Mouse (Mus musculus): ENCODE data around the gene Stx8. TPM values are rescaled to one million over a fixed set of nuclear protein-coding genes. Genes with fewer than 3 reads are reported as not detected.

The Stx8 gene
- polyA plus RNA-seq, 1 experiment from 2014 or later = 74.2 TPM

DNA sequence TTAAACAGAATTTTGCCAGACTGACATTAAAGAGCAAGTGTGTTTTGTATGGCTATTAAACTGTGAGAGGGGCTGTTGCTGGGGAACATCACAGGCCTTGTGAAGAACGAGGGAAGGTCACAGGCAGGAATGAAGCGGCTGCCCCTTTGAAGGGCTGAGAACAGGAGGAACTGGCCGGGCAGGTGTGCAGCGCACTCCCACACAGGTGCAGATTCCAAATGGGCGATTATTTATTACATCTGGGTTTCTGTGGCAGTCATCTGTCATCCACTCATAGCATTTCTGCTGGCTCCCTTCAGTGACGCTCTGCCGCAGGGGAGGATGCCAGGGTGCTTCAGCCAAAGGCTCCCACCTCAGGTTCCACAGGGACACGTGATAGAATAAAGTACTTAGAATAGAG is 170.7 kb downstream of the Stx8 start:
- ATAC-seq (ENCODE audit: low read depth) = no peak
- WGBS = 80% methylated on average over 8 of the region's 8 CpGs

DNA sequence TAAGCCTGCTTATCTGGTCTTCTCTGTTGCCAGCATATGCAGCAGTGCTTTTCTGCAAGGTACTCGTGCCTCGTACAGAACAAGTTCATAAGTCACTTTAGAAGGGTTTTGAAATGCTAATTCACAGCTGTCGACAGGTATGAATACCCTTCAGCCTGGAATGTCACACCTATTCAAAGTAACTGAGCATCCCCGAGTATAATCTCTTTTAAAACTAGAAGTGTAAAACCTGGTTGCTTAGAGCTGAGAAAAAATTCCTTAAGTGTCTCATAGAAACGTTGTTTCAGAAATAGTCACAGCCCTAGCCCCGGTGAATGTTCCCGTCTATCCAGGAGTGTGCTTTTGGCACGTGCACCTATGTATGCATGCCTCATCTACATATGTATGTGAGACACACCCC is 176.3 kb downstream of the Stx8 start:
- ATAC-seq (ENCODE audit: low read depth) = no peak

More for the DNA sequence above, 170.7 kb downstream of the Stx8 start:
- H3K9me3 ChIP-seq = no peaks in the 10 kb centered on the region
- no peaks in the 10 kb centered on the region for H3K36me3 ChIP-seq
- H3K27ac ChIP-seq (replicated peaks) = no peak overlapping the region
- H3K4me2 ChIP-seq = no peak overlapping the region
- H3K27me3 ChIP-seq = no peaks in the 10 kb centered on the region; the same call in 1 of the 2 replicates
- H3K4me1 ChIP-seq (replicated peaks) = peaks cover 14% of the 10 kb centered on the region; the same call in 1 of the 2 replicates
- no peak overlapping the region for H3K9ac ChIP-seq
- no peak overlapping the region for H3K4me3 ChIP-seq

DNA sequence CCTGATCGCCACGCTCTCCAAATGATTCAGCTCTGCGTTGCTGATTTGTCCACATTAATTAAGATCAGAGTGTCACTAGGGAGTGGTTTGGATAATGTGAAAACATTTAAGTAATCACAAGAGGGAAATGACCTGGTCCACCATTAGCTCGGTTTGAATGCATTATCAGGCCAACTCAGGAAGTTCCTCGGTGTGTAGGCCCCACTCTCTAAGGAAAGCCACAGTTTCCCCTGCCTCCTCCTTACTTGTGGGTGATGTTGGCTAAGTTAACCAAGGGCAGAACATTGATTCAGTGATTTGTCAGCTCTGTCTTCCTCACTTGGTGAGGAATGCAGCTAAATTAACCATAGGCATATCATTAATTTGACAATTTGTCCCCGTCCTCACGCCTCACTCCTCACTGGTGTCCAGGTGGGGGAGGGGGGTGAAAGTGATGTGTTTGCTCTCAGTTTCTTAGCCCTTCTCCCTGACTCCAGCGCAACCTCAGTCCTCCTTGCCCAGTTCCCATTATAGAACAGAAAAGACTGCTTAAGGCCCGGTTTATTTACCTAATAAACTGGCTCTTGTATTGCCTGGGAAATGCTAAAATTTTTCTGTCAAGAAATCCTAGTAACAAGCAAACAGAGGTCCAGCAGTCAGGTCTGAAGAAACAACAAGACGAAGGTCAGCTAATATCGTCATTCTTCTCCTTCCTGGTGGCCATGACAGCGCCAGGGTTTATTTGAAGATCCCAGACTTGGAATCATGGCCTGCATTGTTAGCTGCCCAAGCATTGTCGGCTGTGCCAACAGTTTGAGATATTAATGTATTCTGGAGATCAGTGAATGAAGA is 178.5 kb downstream of the Stx8 start:
- peak overlapping the region; percentile 95 for H3K27ac ChIP-seq (replicated peaks)
- no peaks in the 10 kb centered on the region for H3K36me3 ChIP-seq
- H3K4me1 ChIP-seq (replicated peaks) = peaks cover 64% of the 10 kb centered on the region
- peak; percentile 9; the same call in 1 of the 2 replicates for ATAC-seq (ENCODE audit: low read depth)
- H3K9me3 ChIP-seq = no peaks in the 10 kb centered on the region
- H3K4me2 ChIP-seq = peak overlapping the region; percentile 32; the same call in 1 of the 2 replicates
- 20% methylated on average over 13 of the region's 13 CpGs for WGBS
- H3K4me3 ChIP-seq = no peak overlapping the region
- peak overlapping the region; percentile 27 for H3K9ac ChIP-seq
- peaks cover 7% of the 10 kb centered on the region for H3K27me3 ChIP-seq

More for the DNA sequence above, 176.3 kb downstream of the Stx8 start:
- Histone ChIP-seq H3K4me2 (no peak overlapping the region), H3K9ac (no peak overlapping the region), H3K36me3 (no peaks in the 10 kb centered on the region), H3K4me1 (replicated peaks) (peaks cover 43% of the 10 kb centered on the region), H3K27me3 (no peaks in the 10 kb centered on the region; the same call in 1 of the 2 replicates), H3K27ac (replicated peaks) (no peak overlapping the region), H3K4me3 (no peak overlapping the region), H3K9me3 (no peaks in the 10 kb centered on the region)
- WGBS = 32% methylated on average over 8 of the region's 8 CpGs

DNA sequence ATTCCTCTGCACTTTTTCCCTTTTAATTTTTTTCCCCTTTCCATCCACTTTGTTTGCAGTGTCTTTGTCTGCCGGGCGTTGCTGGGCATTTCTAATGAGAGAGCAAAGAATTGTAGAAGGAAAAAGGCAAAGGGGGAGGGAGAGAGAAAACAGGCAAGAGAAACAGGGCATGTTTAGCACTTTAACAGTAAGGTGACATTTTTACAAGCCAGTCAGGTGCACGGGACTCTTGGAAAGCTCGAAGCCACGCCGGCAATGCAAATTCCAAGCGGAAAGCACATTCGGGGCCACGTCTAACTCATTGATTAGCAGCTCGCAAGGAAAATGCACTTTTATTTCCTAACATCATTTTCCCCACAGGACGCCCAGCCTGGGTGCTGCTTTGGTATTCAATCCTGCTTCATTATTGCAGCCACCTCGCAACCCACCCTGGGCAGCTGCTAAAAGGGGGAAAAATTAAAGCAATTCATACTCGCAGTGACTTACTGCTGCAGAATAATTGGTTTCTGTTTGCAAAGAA is 179.1 kb downstream of the Stx8 start:
- Histone ChIP-seq H3K4me3 (no peak overlapping the region), H3K4me2 (peak overlapping the region; percentile 32), H3K9ac (peak overlapping the region; percentile 27), H3K27ac (replicated peaks) (peak overlapping the region; percentile 95), H3K9me3 (no peaks in the 10 kb centered on the region), H3K36me3 (no peaks in the 10 kb centered on the region), H3K4me1 (replicated peaks) (peaks cover 70% of the 10 kb centered on the region), H3K27me3 (peaks cover 7% of the 10 kb centered on the region)
- WGBS = 9% methylated on average over 13 of the region's 13 CpGs
- ATAC-seq (ENCODE audit: low read depth) = peak; percentile 41

DNA sequence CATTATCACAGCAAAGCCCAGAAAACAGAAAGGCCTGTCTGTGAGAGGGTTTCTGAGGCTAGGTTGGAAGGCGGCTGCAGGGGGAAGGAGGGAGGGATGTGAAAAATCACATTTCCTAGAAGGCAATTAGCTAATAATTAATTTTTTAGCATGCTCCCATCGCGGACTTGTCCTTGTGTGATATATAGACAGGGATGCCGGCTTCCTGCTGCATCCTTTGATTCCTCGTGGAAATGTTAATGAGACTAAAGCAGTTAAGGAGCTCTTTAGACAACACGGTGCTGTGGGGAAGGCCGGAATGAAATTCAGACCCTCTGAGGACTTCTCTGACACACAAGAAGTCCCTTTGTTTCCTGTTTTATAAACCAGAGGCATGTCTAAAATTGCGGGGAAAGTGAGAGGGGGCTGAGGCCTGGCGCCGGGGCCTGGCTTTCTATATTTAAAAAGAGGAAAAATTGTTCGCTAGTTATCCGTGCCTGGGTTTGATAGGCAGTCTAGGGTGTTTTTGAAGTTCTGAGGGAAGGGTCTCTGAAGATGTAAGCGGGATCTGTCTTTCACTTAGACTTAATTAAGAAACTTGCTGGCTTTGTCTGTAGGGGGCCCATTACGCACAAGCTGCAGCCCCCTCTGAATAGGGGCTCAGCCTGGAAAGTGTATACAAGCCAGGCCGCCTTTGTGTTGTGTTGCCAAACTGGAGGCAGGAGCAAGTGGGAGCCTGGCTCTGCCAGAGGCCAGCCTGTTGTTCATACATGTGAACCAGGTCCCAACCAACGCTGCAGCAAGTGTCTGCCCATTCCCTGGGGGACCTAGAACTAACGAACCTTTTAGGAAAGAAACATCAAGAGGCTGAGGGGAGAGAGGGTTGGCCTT is 179.8 kb downstream of the Stx8 start:
- H3K9ac ChIP-seq = peak overlapping the region; percentile 54
- peaks cover 75% of the 10 kb centered on the region for H3K4me1 ChIP-seq (replicated peaks)
- peaks cover 7% of the 10 kb centered on the region for H3K27me3 ChIP-seq
- H3K36me3 ChIP-seq = no peaks in the 10 kb centered on the region
- WGBS = 6% methylated on average over 17 of the region's 17 CpGs
- ATAC-seq (ENCODE audit: low read depth) = peak; percentile 59
- peak overlapping the region; percentile 32 for H3K4me2 ChIP-seq
- no peak overlapping the region for H3K4me3 ChIP-seq
- no peaks in the 10 kb centered on the region for H3K9me3 ChIP-seq
- H3K27ac ChIP-seq (replicated peaks) = peak overlapping the region; percentile 95

DNA sequence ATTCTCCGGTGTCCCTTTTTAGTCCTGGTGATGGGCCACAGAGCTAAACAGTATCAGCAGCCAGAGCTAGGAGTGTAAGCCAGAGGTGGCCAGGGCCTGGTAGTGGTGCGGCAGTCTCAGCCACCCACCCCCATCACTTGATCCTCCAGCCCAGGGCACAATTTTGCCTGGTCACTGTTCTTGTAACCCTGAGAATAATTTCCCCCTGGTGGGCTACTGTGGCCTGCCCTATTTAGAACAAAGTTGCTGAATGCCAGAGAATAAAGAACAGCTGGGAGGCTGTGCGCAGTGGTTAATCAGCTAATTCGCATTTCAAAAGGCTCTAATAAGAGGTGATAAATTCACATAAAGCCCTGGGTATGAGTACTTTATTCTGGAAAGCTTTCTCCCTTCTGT is 180.5 kb downstream of the Stx8 start:
- ATAC-seq (ENCODE audit: low read depth) = 0 out of 2 replicates have a peak, but pooled peaks have one; percentile 24
- H3K4me1 ChIP-seq (replicated peaks) = peaks cover 82% of the 10 kb centered on the region
- H3K9me3 ChIP-seq = no peaks in the 10 kb centered on the region
- H3K27ac ChIP-seq (replicated peaks) = peak overlapping the region; percentile 95
- H3K9ac ChIP-seq = peak overlapping the region; percentile 54
- peaks cover 7% of the 10 kb centered on the region for H3K27me3 ChIP-seq
- H3K4me2 ChIP-seq = peak overlapping the region; percentile 32; the same call in 1 of the 2 replicates
- 16% methylated on average over 4 of the region's 4 CpGs for WGBS
- no peaks in the 10 kb centered on the region for H3K36me3 ChIP-seq
- no peak overlapping the region for H3K4me3 ChIP-seq

DNA sequence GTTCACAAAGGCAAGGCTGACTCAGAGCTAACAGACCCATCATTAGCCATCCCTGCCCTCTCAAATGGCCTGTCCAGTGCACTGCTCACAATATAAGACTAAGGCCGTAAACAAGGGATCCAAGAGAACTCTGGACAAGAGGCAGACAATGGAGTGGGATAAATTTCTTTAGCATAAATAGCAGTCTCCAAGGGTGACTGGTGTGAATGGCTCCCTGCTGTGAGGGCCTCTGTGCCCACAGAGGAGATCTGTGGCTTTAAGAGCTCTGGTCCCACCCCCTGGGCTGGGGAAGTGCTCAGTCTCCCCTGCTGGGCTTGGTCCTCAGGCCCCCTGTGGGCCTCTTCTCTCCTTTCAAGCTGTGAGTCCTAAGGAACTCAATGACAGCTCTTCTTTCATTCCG is 184.9 kb downstream of the Stx8 start:
- H3K27ac ChIP-seq (replicated peaks) = peak overlapping the region; percentile 75
- H3K4me3 ChIP-seq = no peak overlapping the region
- no peaks in the 10 kb centered on the region for H3K36me3 ChIP-seq
- H3K9ac ChIP-seq = no peak overlapping the region
- peaks cover 7% of the 10 kb centered on the region; the same call in 1 of the 2 replicates for H3K27me3 ChIP-seq
- WGBS = 8% methylated on average over 2 of the region's 2 CpGs
- H3K4me2 ChIP-seq = no peak overlapping the region
- ATAC-seq (ENCODE audit: low read depth) = peak; percentile 75
- no peaks in the 10 kb centered on the region for H3K9me3 ChIP-seq
- peaks cover 53% of the 10 kb centered on the region for H3K4me1 ChIP-seq (replicated peaks)

DNA sequence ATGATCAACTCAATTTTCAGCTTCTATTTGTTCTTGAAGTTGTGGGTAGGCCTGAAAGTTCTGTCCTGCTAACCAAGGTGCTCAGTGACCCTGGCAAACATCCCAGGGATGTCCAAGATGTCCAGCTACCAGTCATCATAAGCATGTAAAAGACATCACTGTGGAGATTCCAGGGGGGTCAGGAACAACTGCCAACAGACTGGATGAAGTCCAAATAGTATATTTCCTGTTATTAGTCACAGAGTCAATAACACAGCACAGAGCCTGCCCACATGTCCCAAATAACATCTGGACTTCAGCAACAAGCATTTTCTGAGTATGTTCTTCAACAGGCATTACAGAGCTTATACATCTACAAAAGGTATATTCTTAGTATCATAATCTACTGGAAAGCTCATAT is 189.8 kb downstream of the Stx8 start:
- Histone ChIP-seq H3K9me3 (0 out of 2 replicates have a peak, but pooled peaks cover 5% of the 10 kb centered on the region), H3K4me3 (no peak overlapping the region), H3K9ac (no peak overlapping the region), H3K36me3 (no peaks in the 10 kb centered on the region), H3K4me1 (replicated peaks) (peaks cover 14% of the 10 kb centered on the region), H3K27me3 (no peaks in the 10 kb centered on the region), H3K4me2 (no peak overlapping the region), H3K27ac (replicated peaks) (no peak overlapping the region)
- ATAC-seq (ENCODE audit: low read depth) = no peak

DNA sequence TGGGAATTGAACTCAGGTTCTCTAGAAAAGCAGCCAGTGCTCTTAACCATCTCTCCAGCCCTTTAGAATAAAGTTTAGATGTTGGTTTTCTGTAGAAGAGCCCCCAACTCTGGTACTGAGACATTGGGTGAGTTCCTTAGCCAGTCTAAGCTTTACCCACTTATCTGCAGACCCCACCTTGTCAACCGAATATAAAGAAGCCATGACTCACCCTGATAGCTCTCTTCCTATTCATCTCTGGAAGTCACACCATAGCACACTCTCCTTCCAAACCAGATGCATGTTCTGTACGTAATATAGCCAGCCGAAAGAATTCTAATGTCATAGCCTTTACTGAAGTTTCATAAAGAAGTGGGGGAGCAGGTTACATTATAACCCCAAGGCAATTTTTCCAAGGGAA is 192.2 kb downstream of the Stx8 start:
- Histone ChIP-seq H3K4me1 (replicated peaks) (peaks cover 8% of the 10 kb centered on the region), H3K4me2 (no peak overlapping the region), H3K4me3 (no peak overlapping the region), H3K27ac (replicated peaks) (no peak overlapping the region), H3K9me3 (0 out of 2 replicates have a peak, but pooled peaks cover 6% of the 10 kb centered on the region), H3K36me3 (no peaks in the 10 kb centered on the region), H3K9ac (no peak overlapping the region), H3K27me3 (no peaks in the 10 kb centered on the region)
- ATAC-seq (ENCODE audit: low read depth) = no peak
- 92% methylated on average over 3 of the region's 3 CpGs for WGBS

DNA sequence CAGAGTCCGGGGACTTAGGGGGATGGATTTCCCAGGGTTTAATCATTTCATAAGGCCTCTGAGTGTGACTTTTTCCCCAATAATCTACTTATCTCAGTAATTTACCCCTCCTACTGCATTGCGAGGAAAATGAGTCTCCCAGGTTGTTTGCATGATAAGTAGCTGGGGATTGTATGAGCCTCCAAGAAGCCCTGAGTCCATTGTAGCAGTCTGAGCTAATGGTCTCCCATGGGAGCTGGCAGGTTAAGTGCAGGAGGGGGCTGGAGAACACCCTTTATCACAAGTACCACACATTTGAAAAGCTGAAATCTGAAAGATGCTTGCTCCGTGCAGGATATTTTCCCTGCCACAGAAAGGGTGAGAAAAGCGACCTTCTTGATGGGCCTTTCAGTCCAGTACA is 193.9 kb downstream of the Stx8 start:
- Histone ChIP-seq H3K27me3 (no peaks in the 10 kb centered on the region), H3K4me1 (replicated peaks) (peaks cover 8% of the 10 kb centered on the region), H3K36me3 (no peaks in the 10 kb centered on the region), H3K9ac (no peak overlapping the region), H3K9me3 (0 out of 2 replicates have a peak, but pooled peaks cover 6% of the 10 kb centered on the region), H3K4me2 (no peak overlapping the region), H3K27ac (replicated peaks) (no peak overlapping the region), H3K4me3 (no peak overlapping the region)
- WGBS = 62% methylated on average over 4 of the region's 4 CpGs
- ATAC-seq (ENCODE audit: low read depth) = no peak

DNA sequence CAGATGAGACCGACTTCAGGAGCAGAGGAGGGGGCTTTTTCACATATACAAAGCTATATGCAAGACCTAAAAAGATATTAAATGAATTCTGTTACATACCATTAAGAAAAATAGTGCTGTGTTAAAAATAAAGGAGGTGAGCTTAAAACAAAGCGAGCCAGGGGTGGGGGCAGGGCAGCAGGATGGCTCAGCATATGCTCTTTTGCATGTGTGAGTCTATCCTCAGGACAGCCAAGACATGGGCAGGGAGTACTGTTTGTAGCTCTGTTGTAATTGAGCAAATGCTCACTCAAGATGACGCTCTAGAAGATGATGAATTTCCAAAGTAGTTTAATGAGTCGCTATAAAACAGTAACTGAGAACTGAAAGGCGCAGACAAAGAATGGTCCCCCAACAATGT is 198.4 kb downstream of the Stx8 start:
- H3K9ac ChIP-seq = no peak overlapping the region
- 87% methylated on average over 5 of the region's 5 CpGs for WGBS
- 0 out of 2 replicates have a peak, but pooled peaks cover 6% of the 10 kb centered on the region for H3K9me3 ChIP-seq
- H3K36me3 ChIP-seq = no peaks in the 10 kb centered on the region
- no peak overlapping the region for H3K4me2 ChIP-seq
- no peaks in the 10 kb centered on the region for H3K27me3 ChIP-seq
- no peak for ATAC-seq (ENCODE audit: low read depth)
- H3K27ac ChIP-seq (replicated peaks) = no peak overlapping the region
- peaks cover 7% of the 10 kb centered on the region for H3K4me1 ChIP-seq (replicated peaks)
- H3K4me3 ChIP-seq = no peak overlapping the region

DNA sequence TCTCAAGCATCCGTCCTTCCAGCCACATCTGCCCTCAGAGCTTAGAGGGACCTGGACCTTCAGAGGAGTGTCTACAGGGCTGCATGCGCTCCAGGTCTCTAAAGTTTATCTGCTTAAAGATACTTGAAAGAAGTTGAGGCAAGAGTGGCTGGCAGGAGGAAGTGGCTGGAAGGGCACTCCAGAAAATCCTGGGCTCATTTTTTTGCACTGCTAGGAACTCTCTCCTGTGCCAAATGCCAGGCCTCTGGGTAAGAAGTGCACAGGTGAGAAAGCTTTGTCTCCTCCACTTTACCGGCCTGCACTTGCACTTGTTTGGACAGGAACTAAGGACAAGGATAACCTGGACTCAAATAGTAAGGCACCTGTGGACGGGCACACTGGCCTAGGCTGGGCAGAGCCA is 202.4 kb downstream of the Stx8 start:
- Histone ChIP-seq H3K9ac (no peak overlapping the region), H3K27ac (replicated peaks) (no peak overlapping the region), H3K4me1 (replicated peaks) (no peaks in the 10 kb centered on the region), H3K36me3 (no peaks in the 10 kb centered on the region), H3K4me3 (no peak overlapping the region), H3K4me2 (no peak overlapping the region), H3K9me3 (0 out of 2 replicates have a peak, but pooled peaks cover 4% of the 10 kb centered on the region), H3K27me3 (no peaks in the 10 kb centered on the region)
- no peak for ATAC-seq (ENCODE audit: low read depth)
- WGBS = 65% methylated on average over 4 of the region's 4 CpGs
